Mouse (Mus musculus) central nervous system, embryonic 14 days (tissue): Measurements from ENCODE around the gene Hip1r. TPM values are rescaled to one million over a fixed set of nuclear protein-coding genes. Genes with fewer than 3 reads are reported as not detected.

Experiments
- polyA plus RNA-seq: library from polyadenylated mRNA; depleted of rRNA; stranded (reverse); fragments of >200 nt; gene quantifications from 2 replicates; pipeline ENCODE4 v1.2.3, GENCODE M21; 2012; rRNA removed

The Hip1r gene
- polyA plus RNA-seq, result 21.5 and 22.6 TPM in 2 replicates

DNA sequence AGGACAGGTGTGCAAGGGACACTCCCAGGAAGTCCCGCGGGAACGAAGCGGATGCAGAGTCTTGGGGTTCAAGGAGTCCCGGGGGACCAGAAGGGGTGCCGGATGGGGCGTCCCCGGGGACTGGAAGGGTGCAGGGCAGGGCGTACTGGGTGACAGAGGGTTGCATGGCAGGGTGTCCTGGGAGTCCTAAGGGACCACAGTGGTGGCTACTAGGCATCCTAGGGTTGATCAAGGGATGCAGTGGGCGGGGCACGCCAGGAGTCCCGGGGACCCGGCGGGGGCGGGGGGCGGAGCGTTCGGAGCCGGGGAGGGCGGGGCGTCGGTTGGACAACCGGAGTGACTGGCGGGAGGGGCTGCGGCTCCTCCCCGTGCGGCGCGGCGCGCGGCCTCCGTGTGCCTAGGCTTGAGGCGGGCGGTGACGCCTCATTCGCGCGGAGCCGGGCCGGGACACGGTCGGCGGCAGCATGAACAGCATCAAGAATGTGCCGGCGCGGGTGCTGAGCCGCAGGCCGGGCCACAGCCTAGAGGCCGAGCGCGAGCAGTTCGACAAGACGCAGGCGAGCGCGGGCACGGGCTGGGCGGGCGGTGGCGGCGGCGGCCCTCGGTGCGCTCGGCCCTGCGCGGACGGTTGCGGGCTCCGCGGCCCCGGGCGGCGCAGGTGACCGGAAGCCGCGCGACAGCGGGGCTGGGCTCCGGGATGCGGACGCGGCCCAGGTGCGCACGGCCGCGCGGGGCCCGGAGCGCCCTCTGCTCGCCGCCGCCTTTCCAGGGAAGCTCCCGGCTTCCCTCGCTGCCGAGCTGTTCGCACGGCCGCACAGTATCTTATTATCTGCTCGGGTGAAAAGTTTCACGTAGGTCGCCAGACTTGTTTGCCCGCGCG is at the start of gene Hip1r:
TSS of gene Hip1r (plus strand) at position 330 of the 880 bp plus-strand sequence.

GRCm38 (mm10) chr5:123927118-123927517 is 46.3 kb upstream of the Hip1r start, which contains the start of gene Gm43518:
TSS of gene Gm43518 (plus strand) at chr5:123927418.

GRCm38 (mm10) chr5:123930508-123930989 is 42.9 kb upstream of the Hip1r start, which contains the start of gene Ccdc62:
TSS of gene Ccdc62 (plus strand) at chr5:123930679.

GRCm38 (mm10) chr5:124032001-124032508 is 58.6 kb downstream of the Hip1r start, which contains the start of gene Vps37b:
TSS of gene Vps37b (minus strand) at chr5:124032270.

Other genes starting within 250 kb of the Hip1r start
- gene Rsrc2, start 224.2 kb upstream of the Hip1r start, polyA plus RNA-seq, result 136 and 152 TPM in 2 replicates
- 16.6 and 19.0 TPM in 2 replicates for gene Kntc1, start 223.9 kb upstream of the Hip1r start, polyA plus RNA-seq
- gene Hcar2, start 108.1 kb upstream of the Hip1r start, polyA plus RNA-seq, result 0.07 and 0.31 TPM in 2 replicates
- gene Hcar1, start 93.6 kb upstream of the Hip1r start, polyA plus RNA-seq, result 0.32 and 0.34 TPM in 2 replicates
- gene Denr, start 66.5 kb upstream of the Hip1r start, polyA plus RNA-seq, result 75.0 and 82.4 TPM in 2 replicates
- 1.7 and 3.1 TPM in 2 replicates for gene Gm43518, start 46.2 kb upstream of the Hip1r start, polyA plus RNA-seq
- gene Ccdc62, start 42.9 kb upstream of the Hip1r start, polyA plus RNA-seq, result 6.9 and 7.0 TPM in 2 replicates
- gene Vps37b, start 58.6 kb downstream of the Hip1r start, polyA plus RNA-seq, result 75.9 and 94.4 TPM in 2 replicates
- 5.8 and 6.3 TPM in 2 replicates for gene Abcb9, start 122.2 kb downstream of the Hip1r start, polyA plus RNA-seq
- gene Ogfod2, start 138.7 kb downstream of the Hip1r start, polyA plus RNA-seq, result 34.7 and 38.1 TPM in 2 replicates
- gene Arl6ip4, start 142.5 kb downstream of the Hip1r start, polyA plus RNA-seq, result 88.9 and 93.8 TPM in 2 replicates